Mouse (Mus musculus): ENCODE results near the gene Dram1. TPM values are rescaled to one million over a fixed set of nuclear protein-coding genes. Genes with fewer than 3 reads are reported as not detected.

The Dram1 gene
- under 1 TPM; 0.80 to 0.82 TPM for total RNA-seq (2021)

GRCm38 (mm10) chr10:88379013-88379885 is at the start of gene Dram1, which contains the start of gene Gnptab:
TSS of gene Dram1 (minus strand) at chr10:88379080.
TSS of gene Gnptab (plus strand) at chr10:88379132.
- peak; percentile 80 to 89 for DNase-seq (ENCODE audit: low spot score in 2 of 2)
- intact Hi-C loops (cut with DNase I) = loop anchor here (1.0 to 5.0 kb wide), 4 partner anchors 47 to 353 kb away; partner anchors contain the start of genes Arl1 and Chpt1

- intact Hi-C loops (cut with DNase I) = no loop called here
- DNase-seq (ENCODE audit: low spot score in 2 of 2) = no peak
Measured at GRCm38 (mm10) chr10:88427998-88428397, 49.1 kb upstream of the Dram1 start.

GRCm38 (mm10) chr10:88426896-88427295 is 48.0 kb upstream of the Dram1 start:
- no peak for DNase-seq (ENCODE audit: low spot score in 2 of 2)
- intact Hi-C loops (cut with DNase I) = loop anchor here (1.0 kb wide), 1 partner anchor 48 kb away; the partner anchor contains the start of genes Dram1 and Gnptab

GRCm38 (mm10) chr10:88426158-88426816 is 47.4 kb upstream of the Dram1 start:
- peak; percentile 61 to 70 for DNase-seq (ENCODE audit: low spot score in 2 of 2)
- intact Hi-C loops (cut with DNase I) = loop anchor here (1.0 kb wide), 1 partner anchor 47 kb away; the partner anchor contains the start of genes Dram1 and Gnptab

DNA sequence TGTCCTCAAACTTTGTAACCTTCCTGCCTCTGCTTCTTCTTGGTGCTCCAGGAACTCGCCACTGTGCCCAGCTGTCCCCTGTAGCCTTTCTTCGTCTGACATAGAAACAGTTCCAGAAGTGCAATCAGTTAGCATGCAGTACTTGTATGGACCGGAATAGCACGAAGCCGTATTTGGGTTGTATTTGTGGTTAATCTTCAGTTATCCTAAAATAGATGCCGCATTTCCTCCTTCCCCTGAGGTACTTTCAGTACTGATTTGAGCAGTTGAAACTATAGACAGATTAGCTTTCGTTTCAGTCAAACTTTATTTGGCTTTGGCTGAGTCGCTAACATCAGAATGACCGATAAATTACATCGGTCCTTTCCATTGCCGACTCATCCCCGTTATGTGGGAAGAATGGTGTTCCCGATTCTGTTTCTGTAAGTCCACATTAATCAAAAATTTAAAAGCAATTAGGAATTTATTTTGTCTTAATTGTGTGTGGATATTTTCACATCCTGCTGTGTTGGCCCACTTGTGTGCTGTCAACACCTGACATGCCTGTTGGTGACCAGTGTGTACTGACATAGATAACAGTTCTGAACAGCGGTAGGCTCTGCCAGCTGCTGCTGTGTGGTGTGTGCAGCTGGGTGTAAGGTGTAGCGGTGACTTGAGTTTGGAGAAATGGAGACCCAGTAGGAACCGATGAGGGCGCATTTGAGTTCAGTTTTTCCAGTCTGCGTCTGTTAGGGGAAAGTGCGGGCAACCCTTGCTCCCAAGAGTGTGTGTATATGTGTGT is 42.0 kb upstream of the Dram1 start:
- intact Hi-C loops (cut with DNase I) = no loop called here
- DNase-seq (ENCODE audit: low spot score in 2 of 2) = no peak

DNA sequence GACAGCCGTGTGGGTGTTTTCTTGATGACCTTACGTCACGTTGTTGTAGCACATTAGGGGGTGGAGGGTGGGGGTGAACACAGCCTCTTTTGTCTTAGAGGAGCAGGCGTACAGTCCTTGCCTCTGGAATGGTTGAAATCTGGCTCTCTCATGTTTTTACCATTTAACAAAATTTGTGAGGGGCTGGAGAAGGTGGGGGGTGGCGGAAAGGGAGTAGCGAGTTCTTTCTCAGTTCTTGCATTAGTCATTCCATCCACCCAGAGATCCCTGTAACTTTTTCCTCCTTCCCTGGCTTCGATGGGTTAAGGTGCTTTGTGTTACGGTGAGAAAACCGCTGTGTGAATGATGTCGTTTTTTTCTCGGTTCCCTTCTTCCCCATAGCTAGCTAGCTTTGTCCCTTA is 41.3 kb upstream of the Dram1 start:
- intact Hi-C loops (cut with DNase I) = no loop called here
- DNase-seq (ENCODE audit: low spot score in 2 of 2) = no peak

DNA sequence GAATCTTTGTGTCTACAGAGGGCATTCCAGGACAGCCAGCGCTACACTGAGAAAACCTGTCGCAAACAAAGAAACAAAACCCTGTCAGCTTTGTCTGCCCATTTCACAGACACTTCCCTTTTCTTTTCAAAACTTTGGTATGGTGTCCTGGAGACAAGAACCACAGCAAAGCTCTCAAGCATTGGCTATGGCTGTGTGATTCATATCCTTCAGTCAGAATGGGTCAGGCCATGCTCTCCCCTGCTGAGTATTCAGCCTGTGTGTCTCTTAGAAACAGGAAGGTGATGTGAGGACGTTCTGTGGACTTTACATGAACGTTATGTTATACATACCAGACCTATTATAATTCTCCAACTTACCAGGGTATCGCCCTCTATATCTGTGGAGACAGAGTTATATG is 38.8 kb upstream of the Dram1 start:
- DNase-seq (ENCODE audit: low spot score in 2 of 2) = no peak
- intact Hi-C loops (cut with DNase I) = no loop called here

GRCm38 (mm10) chr10:88412290-88412995 is 33.6 kb upstream of the Dram1 start:
- no peak for DNase-seq (ENCODE audit: low spot score in 2 of 2)
- intact Hi-C loops (cut with DNase I) = no loop called here

GRCm38 (mm10) chr10:88409751-88410150 is 30.9 kb upstream of the Dram1 start:
- intact Hi-C loops (cut with DNase I) = no loop called here
- no peak for DNase-seq (ENCODE audit: low spot score in 2 of 2)

DNA sequence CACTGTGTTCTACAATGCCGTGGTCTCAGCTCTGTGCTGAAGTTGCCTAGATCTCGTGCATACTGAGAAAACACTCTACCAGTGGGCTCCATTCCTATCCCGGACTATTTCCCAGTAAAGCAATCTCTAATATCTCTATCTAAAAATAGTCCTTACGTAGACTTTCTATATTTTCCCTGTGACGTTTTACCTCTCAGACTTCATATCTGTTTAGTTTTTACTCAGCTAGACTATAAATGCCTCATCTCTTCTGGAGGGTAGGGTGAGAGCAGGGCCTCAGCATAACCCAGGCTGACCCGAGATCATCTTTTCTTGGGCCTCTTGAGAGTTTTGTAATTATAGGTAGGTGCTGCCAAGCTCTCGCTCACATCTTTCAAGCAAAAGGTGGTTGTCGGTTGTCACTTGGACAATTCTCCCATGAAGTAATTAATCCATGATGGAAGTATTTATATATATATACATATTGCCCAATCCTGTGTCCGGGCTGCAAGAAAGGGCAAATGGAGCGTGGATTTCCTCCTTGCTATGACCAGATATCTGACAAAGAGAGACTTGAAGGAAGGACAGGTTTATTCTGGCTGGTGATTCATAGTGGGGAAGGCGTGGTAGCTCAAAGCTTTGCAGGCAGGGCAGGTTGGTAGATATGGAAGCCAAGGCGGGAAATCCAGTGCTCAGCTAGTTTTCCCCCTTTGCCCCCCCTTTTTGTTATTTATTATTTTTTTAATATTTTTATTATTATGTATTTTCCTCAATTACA is 29.2 kb upstream of the Dram1 start:
- intact Hi-C loops (cut with DNase I) = no loop called here
- no peak for DNase-seq (ENCODE audit: low spot score in 2 of 2)

DNA sequence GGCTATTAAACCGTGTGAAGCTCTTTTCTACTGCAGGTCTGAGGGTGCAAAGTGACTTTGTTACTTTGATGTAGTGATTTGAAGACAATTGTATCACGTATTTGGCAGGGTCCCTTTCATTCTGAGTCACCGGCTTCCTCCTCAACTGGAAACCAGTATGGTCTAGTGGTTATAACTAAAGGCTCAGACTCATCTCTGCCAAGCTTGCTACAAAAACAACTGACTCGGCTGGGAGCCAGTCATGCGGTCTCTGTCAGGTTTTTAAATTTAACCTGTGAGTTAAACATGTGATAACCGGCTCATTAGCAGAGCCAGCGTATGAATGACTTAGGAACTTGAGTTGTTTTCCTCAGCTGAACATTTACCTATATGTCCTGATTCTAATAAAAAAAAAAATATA is 26.9 kb upstream of the Dram1 start:
- intact Hi-C loops (cut with DNase I) = no loop called here
- DNase-seq (ENCODE audit: low spot score in 2 of 2) = peak in 1 of 2 experiments; percentile 42

- intact Hi-C loops (cut with DNase I) = no loop called here
Measured at GRCm38 (mm10) chr10:88404220-88404619, 25.3 kb upstream of the Dram1 start.

GRCm38 (mm10) chr10:88403021-88403420 is 24.1 kb upstream of the Dram1 start:
- intact Hi-C loops (cut with DNase I) = no loop called here
- DNase-seq (ENCODE audit: low spot score in 2 of 2) = no peak

More at GRCm38 (mm10) chr10:88404220-88404619, 25.3 kb upstream of the Dram1 start:
- DNase-seq (ENCODE audit: low spot score in 2 of 2) = no peak

GRCm38 (mm10) chr10:88399271-88399670 is 20.4 kb upstream of the Dram1 start:
- intact Hi-C loops (cut with DNase I) = no loop called here
- no peak for DNase-seq (ENCODE audit: low spot score in 2 of 2)

DNA sequence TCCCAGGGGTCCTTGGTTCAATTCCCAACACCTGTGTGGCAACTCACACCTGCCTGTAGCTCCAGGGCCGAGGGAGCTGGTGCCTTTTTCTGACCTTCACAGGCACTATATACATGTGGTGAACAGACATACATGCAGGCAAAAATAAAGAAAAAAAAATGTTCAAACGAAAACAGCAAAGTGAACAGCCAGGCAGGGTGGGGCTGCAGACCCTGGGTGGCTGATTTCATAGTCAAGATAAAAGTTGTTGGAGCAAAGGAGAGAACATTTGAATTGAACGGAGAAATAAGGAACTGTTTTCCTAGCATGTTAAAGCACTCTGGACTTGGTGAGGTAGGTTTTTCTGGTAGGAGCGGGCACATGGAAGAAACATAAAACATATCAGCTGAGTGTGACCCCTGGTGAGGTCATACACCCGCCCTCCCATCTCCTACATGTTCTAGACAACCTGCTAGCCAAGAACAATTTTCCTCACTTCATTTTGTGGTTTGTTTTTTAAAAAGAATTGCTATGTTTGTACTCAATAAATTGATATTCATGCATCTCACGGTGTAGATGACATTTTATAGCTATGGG is 19.9 kb upstream of the Dram1 start:
- intact Hi-C loops (cut with DNase I) = no loop called here
- no peak for DNase-seq (ENCODE audit: low spot score in 2 of 2)

GRCm38 (mm10) chr10:88392181-88392847 is 13.4 kb upstream of the Dram1 start:
- intact Hi-C loops (cut with DNase I) = no loop called here
- peak; percentile 28 to 70 for DNase-seq (ENCODE audit: low spot score in 2 of 2)

GRCm38 (mm10) chr10:88391495-88391894 is 12.6 kb upstream of the Dram1 start:
- peak in 1 of 2 experiments; percentile 23 for DNase-seq (ENCODE audit: low spot score in 2 of 2)
- intact Hi-C loops (cut with DNase I) = no loop called here

All from left cerebral cortex, postnatal 25 days (tissue).